Mouse (Mus musculus): ENCODE data around the gene Naaa. TPM values are rescaled to one million over a fixed set of nuclear protein-coding genes. Genes with fewer than 3 reads are reported as not detected.

Gene Naaa
- polyA plus RNA-seq, 1 experiment from 2014 or later: 24.1 TPM

DNA sequence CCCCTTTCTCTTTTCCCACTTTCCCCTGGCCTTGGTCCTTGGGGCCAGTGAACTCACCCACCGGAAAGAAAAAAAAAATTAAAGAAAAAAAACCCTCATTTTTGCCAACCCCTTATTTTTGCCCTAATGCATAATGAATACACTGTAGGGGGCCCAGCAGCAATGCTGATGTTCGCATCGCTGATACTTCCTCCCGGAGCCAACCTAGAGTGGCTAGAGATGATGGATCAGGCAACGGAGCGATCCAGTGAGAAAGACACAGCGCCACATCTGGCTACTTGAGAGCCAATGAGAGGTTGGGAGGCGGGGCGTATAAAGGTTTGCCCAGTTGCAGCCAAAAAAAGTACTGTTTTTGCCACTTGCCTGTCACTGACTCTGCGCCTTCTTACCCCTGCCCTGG lies 49.2 kb downstream of the Naaa start:
- Histone ChIP-seq H3K27ac (no peak overlapping the region), H3K9ac (no peak overlapping the region), H3K4me2 (no peak overlapping the region), H3K4me3 (replicated peaks) (no peak overlapping the region), H3K27me3 (no peaks in the 10 kb centered on the region), H3K9me3 (replicated peaks) (no peaks in the 10 kb centered on the region), H3K36me3 (no peaks in the 10 kb centered on the region), H3K4me1 (no peaks in the 10 kb centered on the region)
- WGBS: 54% methylated on average over 10 of the region's 10 CpGs
- no peak for ATAC-seq (replicated peaks; ENCODE audit: low FRiP score)

DNA sequence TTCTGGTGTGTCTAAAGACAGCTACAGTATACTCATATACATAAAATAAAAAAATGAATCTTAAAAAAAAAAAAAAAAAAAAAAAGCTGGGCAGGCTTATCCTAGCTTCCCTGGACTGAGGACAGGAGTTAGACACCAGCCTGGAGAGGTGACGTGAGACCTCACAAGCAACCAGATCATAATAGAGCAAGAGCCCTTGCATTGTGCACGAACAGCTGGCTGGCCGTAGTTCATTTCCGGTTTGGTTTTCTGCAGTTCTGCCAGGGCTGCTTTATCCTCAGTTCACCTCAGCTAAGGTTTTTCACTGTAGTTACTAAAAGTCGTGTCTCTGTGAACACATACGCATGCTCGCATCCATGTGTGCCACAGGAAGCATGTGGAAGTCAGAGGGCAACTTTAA lies 50.2 kb downstream of the Naaa start:
- no peaks in the 10 kb centered on the region for H3K4me1 ChIP-seq
- no peak for ATAC-seq (replicated peaks; ENCODE audit: low FRiP score)
- WGBS: 92% methylated on average over 7 of the region's 7 CpGs
- H3K9ac ChIP-seq: no peak overlapping the region
- H3K4me3 ChIP-seq (replicated peaks): no peak overlapping the region
- no peaks in the 10 kb centered on the region for H3K9me3 ChIP-seq (replicated peaks)
- no peaks in the 10 kb centered on the region for H3K36me3 ChIP-seq
- no peaks in the 10 kb centered on the region for H3K27me3 ChIP-seq
- no peak overlapping the region for H3K27ac ChIP-seq
- H3K4me2 ChIP-seq: no peak overlapping the region

DNA sequence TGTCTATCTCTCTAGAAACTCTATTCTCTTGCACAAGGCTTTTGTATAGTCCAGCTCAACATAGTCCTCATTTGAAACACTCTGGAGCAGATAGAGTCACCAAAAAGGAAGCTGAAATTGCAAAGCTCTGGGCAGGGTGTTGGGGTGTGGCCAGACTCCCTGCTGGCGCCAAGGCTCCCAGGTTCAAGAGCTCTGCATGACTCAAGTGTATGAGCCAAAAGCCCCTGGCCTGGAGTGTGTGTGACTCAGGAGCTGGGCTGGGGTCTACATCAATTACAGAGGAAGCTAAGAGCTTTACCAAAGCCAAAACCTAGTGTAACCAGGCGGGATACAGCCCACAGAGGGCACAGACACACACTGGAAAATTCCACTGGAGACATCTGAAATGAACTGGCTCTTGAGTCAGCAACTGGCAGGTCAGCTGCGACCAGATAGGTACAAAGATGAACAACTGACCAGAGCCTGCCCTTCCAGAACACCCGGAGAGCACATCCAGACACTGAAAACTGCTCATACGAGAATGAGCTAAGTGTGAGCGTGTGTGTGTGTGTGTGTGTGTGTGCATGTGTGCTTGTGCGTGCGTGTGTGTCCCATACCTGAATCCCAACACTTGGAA lies 57.6 kb downstream of the Naaa start:
- Histone ChIP-seq H3K27ac (peak overlapping the region; percentile 22; the same call in 1 of the 2 replicates), H3K27me3 (no peaks in the 10 kb centered on the region), H3K9me3 (replicated peaks) (no peaks in the 10 kb centered on the region), H3K4me2 (no peak overlapping the region), H3K9ac (no peak overlapping the region), H3K36me3 (no peaks in the 10 kb centered on the region), H3K4me1 (no peaks in the 10 kb centered on the region), H3K4me3 (replicated peaks) (no peak overlapping the region)
- WGBS: 90% methylated on average over 8 of the region's 8 CpGs
- ATAC-seq (replicated peaks; ENCODE audit: low FRiP score): no peak

- Histone ChIP-seq H3K4me1 (no peaks in the 10 kb centered on the region), H3K9ac (no peak overlapping the region), H3K27ac (peak overlapping the region; percentile 22; the same call in 1 of the 2 replicates), H3K4me3 (replicated peaks) (no peak overlapping the region), H3K4me2 (no peak overlapping the region), H3K27me3 (no peaks in the 10 kb centered on the region), H3K36me3 (no peaks in the 10 kb centered on the region), H3K9me3 (replicated peaks) (no peaks in the 10 kb centered on the region)
- ATAC-seq (replicated peaks; ENCODE audit: low FRiP score): peak; percentile 43; the same call in 1 of the 2 replicates
- 66% methylated on average over 6 of the region's 6 CpGs for WGBS
These were observed 58.1 kb downstream of the Naaa start for GRCm38 (mm10) chr5:92219826-92220225.

GRCm38 (mm10) chr5:92218915-92219793 lies 58.8 kb downstream of the Naaa start:
- no peak for ATAC-seq (replicated peaks; ENCODE audit: low FRiP score)
- Histone ChIP-seq H3K27ac (peak overlapping the region; percentile 22; the same call in 1 of the 2 replicates), H3K27me3 (no peaks in the 10 kb centered on the region), H3K9ac (no peak overlapping the region), H3K4me1 (no peaks in the 10 kb centered on the region), H3K9me3 (replicated peaks) (no peaks in the 10 kb centered on the region), H3K36me3 (no peaks in the 10 kb centered on the region), H3K4me3 (replicated peaks) (no peak overlapping the region), H3K4me2 (no peak overlapping the region)
- 60% methylated on average over 17 of the region's 17 CpGs for WGBS

DNA sequence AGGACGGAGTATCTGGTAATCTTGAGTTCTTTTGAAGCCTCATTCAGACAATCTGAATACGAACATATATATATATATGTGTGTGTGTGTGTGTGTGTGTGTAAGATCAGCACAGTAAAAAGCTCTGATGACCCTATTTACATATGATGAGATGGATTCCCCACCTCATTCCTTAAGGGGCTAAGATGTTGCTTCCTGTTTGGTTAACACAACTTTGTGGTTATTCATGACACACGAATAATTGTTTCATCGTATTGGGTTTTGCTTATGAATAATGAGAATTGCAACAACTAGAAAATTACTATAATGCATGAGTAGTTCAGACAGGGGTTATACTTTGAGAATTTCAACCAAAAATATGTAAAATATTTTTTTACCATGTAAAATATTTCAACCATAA lies 62.7 kb downstream of the Naaa start, which contains the start of gene U90926:
U90926 (minus strand) TSS at position 101 of the 400 bp plus-strand sequence.
- Histone ChIP-seq H3K4me2 (no peak within 1 kb of the TSS), H3K27ac (no peak within 1 kb of the TSS), H3K9me3 (replicated peaks) (no peaks in the 10 kb centered on the region), H3K36me3 (no peaks in the 10 kb centered on the region), H3K9ac (no peak within 1 kb of the TSS), H3K4me3 (replicated peaks) (no peak within 1 kb of the TSS), H3K27me3 (no peaks in the 10 kb centered on the region), H3K4me1 (no peaks in the 10 kb centered on the region)
- ATAC-seq (replicated peaks; ENCODE audit: low FRiP score): no peak
- 86% methylated on average over 4 of the region's 4 CpGs for WGBS

DNA sequence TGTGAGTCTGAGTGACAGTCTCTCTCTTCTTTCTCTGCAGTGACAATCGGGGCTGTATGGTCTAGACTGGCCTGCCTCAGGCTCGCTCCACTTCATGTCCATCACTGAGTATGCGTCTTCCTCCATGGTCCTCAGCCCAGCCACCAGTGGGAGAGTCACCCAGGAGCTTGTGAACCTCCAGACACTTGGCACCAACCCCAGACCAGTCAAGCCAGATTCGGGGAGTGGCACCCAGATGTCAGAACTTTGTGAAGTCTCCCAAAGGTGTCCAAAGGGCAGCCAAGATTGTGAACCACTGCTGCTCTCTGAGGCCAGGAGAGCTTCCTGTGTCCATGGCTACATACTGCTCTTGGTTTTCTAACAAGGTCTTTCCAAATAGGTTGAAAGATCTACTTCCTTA lies 65.7 kb downstream of the Naaa start:
- Histone ChIP-seq H3K27me3 (no peaks in the 10 kb centered on the region), H3K9ac (no peak overlapping the region), H3K4me1 (no peaks in the 10 kb centered on the region), H3K9me3 (replicated peaks) (no peaks in the 10 kb centered on the region), H3K4me3 (replicated peaks) (no peak overlapping the region), H3K36me3 (no peaks in the 10 kb centered on the region), H3K4me2 (no peak overlapping the region), H3K27ac (no peak overlapping the region)
- ATAC-seq (replicated peaks; ENCODE audit: low FRiP score): no peak
- 93% methylated on average over 4 of the region's 4 CpGs for WGBS

DNA sequence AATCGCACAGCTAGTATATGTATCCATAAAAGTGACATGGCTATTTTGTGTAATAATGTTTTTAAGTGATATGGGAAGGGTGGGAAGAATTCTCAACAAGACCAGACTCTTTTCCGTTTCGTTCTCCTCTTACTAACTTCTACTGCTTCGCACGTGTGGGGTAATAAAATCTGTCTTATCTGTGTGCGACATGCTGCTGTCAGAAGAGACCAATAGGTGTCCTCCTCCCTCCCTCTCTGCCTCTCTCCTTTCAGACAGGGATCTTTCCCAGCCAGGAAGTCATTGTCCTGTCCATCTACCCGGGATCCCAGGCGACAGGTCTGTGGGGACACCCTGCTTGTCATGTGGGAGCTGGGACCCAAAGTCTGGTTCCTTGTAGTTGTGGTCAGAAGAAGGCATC lies 67.8 kb downstream of the Naaa start:
- no peak overlapping the region for H3K9ac ChIP-seq
- H3K4me3 ChIP-seq (replicated peaks): no peak overlapping the region
- WGBS: 58% methylated on average over 8 of the region's 8 CpGs
- H3K4me1 ChIP-seq: peaks cover 7% of the 10 kb centered on the region
- ATAC-seq (replicated peaks; ENCODE audit: low FRiP score): no peak
- no peak overlapping the region for H3K4me2 ChIP-seq
- H3K27ac ChIP-seq: no peak overlapping the region
- H3K27me3 ChIP-seq: no peaks in the 10 kb centered on the region
- no peaks in the 10 kb centered on the region for H3K9me3 ChIP-seq (replicated peaks)
- no peaks in the 10 kb centered on the region for H3K36me3 ChIP-seq

Other genes with a start within 250 kb of the Naaa start
- gene Cdkl2, start 234.3 kb downstream of the Naaa start, polyA plus RNA-seq (2015; fragmentation: Nextera tagmentation; extraction: Ambion mirVana): 1.1 and 1.8 TPM in 2 replicates
- gene G3bp2, start 194.5 kb downstream of the Naaa start, polyA plus RNA-seq (2015; fragmentation: Nextera tagmentation; extraction: Ambion mirVana): 174 and 191 TPM in 2 replicates
- gene Uso1, start 140.2 kb downstream of the Naaa start, polyA plus RNA-seq (2015; fragmentation: Nextera tagmentation; extraction: Ambion mirVana): 42.9 and 46.5 TPM in 2 replicates
- not detected in 2 replicates for gene U90926, start 62.8 kb downstream of the Naaa start, polyA plus RNA-seq (2015; fragmentation: Nextera tagmentation; extraction: Ambion mirVana)
- gene Ppef2, start 21.9 kb downstream of the Naaa start, polyA plus RNA-seq (2015; fragmentation: Nextera tagmentation; extraction: Ambion mirVana): 0.08 and 0.35 TPM in 2 replicates
- 45.7 and 47.9 TPM in 2 replicates for gene Sdad1, start 32.3 kb upstream of the Naaa start, polyA plus RNA-seq (2015; fragmentation: Nextera tagmentation; extraction: Ambion mirVana)
- not detected in 2 replicates for gene Cxcl9, start 49.9 kb upstream of the Naaa start, polyA plus RNA-seq (2015; fragmentation: Nextera tagmentation; extraction: Ambion mirVana)
- 3.0 and 3.9 TPM in 2 replicates for gene Art3, start 53.7 kb upstream of the Naaa start, polyA plus RNA-seq (2015; fragmentation: Nextera tagmentation; extraction: Ambion mirVana)
- 0.72 and 1.4 TPM in 2 replicates for gene Cxcl10, start 70.7 kb upstream of the Naaa start, polyA plus RNA-seq (2015; fragmentation: Nextera tagmentation; extraction: Ambion mirVana)
- gene Nup54, start 157.0 kb upstream of the Naaa start, polyA plus RNA-seq (2015; fragmentation: Nextera tagmentation; extraction: Ambion mirVana): 54.1 and 55.1 TPM in 2 replicates
- 9.1 and 9.7 TPM in 2 replicates for gene Scarb2, start 228.7 kb upstream of the Naaa start, polyA plus RNA-seq (2015; fragmentation: Nextera tagmentation; extraction: Ambion mirVana)